Mouse (Mus musculus): ENCODE results near the gene Ccl11.

DNA sequence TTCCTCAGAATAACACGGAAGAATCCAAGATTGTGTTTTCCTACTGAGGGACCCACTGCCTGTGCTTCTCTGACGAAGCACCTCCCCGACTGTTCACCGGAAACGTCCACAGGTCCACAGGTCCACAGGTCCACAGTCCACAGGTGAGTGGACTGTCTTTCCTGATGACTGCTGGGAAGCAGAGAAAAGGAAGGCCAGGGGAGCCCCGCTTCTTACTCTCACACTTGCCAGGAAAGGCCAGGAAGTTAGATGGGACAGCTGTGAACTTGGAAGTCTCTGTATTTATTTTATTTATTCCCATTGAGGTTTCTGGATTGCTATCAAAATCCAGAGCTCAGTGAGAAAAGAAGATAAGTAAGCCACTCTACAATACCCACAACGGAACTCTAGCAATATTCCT is 3.8 kb upstream of the Ccl11 start:
- TF ChIP-seq CTCF (IDR thresholded peaks at IDR 0.05; ENCODE audit: borderline replicate concordance, insufficient read depth, low read depth, low read length): no peak
- TF ChIP-seq POLR2A (IDR thresholded peaks at IDR 0.05; ENCODE audit: borderline replicate concordance, insufficient read depth, low read length): no peak
